Mouse (Mus musculus) thymus, postnatal 0 days (tissue): Measurements from ENCODE around the gene Rap1gap. TPM values are rescaled to one million over a fixed set of nuclear protein-coding genes. Genes with fewer than 3 reads are reported as not detected.

Experiments
- DNase-seq: peaks from one replicate; pipeline ENCODE4 v3.0.0-alpha.2; 2015; ENCODE audit warnings: low spot score
- polyA plus RNA-seq: library from polyadenylated mRNA; unstranded; fragments of >200 nt; fragmentation: Nextera tagmentation; extraction: Ambion mirVana; gene quantifications from 2 replicates; pipeline ENCODE4 v1.2.1, GENCODE M21; 2015

Gene Rap1gap
- polyA plus RNA-seq, 1 experiment from 2014 or later = 5.5 TPM

DNA sequence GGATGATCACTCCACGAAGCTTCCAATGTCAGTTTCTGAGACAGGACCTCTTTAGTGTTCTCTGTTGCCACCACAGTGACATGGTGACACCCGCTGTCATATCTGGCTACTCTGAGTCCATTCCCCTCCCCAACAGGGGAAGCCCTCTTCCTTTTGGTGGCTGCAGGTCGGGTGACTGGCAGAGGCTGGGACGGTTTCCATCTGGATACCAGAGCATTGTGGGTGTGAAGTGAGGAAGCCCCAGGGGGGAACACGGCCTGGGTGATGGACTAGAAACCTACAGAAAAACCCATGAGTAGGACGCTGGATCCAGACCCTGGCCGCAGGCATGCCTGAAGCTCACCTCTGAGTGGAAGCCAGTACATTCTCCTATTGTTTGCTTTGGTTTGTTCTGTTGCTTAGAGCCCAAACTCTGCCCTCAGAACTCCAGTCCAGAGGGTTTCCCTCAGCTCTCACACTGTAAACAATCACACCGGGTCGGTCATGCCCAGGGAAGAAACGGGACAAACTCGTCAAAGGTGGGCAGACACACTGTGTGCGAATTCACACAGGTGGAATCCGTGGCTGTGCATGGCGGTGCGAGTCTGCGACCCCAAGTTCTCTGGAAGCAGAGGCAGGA lies 108.0 kb downstream of the Rap1gap start:
- DNase-seq = no peak

DNA sequence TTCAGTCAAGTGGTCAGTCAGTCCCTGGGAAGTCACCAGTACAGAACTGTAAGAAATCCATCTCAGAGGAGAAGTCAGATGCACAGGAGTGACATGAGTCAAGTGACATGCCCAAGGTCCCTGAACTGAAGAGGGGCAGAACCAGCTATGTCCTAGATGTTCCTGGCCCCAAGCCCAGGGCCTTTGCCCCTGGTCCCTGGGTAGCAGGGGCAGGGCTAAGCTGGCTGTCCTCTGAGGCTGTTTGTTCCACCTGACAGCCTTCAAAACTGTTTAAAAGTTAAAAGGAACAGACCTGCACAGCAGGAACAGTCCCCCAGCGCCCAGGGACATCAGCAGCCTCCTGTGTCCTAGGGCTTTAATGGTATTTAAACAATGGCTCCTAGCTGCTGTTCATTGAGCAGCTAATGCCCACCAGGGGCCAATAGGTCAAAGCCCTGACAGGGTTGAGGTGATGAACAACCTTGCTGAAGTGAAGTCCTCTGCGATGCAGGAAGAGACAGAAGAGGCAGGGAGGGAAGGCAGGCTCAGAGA lies 108.9 kb downstream of the Rap1gap start:
- no peak for DNase-seq

DNA sequence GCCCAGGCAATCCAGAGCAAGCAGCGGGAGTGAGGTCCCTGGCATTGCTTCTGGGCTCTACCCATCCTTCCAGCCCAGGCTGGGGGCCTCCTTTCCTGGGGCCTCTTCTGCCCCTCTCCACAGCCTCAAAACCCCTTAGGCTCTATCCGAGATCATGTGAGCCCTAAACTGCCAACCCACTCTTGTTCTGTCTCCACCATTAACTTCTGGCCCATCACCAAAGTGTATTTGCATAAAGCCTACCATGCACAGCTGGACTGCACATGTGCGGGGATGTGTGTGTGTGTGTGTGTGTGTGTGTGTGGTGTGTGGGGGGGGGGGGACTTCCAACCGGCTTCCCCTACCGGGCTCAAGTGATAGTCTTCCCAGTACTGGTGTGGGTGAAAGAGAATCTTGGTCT lies 109.5 kb downstream of the Rap1gap start:
- no peak for DNase-seq

DNA sequence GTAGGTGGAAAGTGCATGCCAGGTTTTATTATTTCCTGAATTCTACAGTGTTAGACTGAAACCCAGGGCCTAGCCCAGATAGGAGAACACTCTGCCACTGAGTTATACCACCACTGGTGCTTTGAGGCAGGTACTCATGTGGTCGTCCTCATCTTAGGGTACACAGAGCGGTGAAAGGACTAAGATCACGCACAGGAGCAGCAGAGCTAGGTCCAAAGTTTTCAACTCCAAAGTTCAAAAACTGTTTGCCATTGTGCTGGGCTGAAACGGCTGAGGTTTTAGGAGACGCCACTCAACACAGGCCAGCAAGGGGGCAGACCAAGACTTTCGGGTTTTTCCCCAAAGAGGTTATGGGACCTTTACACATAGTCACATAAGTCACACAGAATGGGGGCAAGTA lies 110.0 kb downstream of the Rap1gap start:
- no peak for DNase-seq

DNA sequence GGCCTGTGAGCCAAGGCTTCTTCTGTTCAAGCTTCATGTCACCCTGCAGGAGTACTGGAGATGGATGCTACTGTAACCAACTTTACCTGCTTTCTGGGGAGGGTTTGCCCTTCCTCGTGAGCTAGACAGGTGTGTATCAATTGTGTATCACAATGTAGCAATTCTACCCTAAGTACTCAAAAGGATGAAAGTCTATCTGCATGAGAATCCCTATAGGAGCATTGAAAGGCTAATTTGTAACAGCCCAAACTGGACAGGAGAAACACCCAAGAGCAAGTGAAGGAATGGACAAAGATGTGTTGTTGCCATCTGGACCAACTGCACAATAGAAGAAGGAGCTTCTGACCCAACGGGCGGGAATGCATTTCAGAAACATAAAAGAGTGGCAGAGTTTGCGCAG lies 113.3 kb downstream of the Rap1gap start:
- DNase-seq = no peak

DNA sequence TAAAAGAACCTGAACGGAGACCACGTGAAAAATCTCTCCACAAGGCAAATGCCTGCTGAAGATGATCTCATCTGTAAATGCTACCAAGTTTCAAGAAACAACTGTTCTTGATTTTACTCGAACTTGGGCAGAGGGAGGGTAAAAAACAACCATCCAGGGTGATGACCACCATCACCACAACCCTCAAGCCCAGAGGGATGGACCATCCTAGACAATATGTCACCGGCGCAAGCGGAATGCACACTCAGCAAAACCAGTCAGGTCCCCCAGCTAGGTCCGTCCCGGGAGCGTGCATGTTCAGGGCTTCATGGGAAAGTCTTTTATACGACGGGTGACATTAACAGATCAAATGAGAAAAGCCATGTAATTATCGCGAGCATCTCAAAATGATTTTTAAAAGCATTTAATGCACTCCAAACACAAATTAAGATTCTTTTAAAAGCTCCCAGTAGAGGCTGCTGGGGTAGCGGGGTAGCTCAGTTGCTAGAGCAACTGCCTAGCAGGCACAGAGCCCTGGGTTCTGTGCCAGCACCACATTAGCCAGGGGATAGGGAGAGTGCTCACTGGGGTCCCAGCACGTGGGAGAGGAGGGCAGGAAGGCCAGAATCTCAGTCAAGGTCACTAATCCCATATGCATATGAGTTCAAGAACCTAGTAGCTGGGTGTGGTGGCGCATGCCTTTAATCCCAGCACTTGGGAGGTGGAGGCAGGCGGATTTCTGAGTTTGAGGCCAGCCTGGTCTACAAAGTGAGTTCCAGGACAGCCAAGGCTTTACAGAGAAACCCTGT lies 114.1 kb downstream of the Rap1gap start:
- no peak for DNase-seq

Other genes with a start within 250 kb of the Rap1gap start
- 0.40 TPM in 1 of 2 replicates, not detected in the other for gene Cela3b, start 234.2 kb upstream of the Rap1gap start, polyA plus RNA-seq
- gene 1700013G24Rik, start 211.4 kb upstream of the Rap1gap start, polyA plus RNA-seq = not detected in 2 replicates
- 4.0 and 4.1 TPM in 2 replicates for gene Hspg2, start 196.0 kb upstream of the Rap1gap start, polyA plus RNA-seq
- not detected in 2 replicates for gene Ldlrad2, start 90.2 kb upstream of the Rap1gap start, polyA plus RNA-seq
- 52.4 and 59.1 TPM in 2 replicates for gene Usp48, start 71.0 kb upstream of the Rap1gap start, polyA plus RNA-seq
- 1.4 and 1.5 TPM in 2 replicates for gene Alpl, start 131.7 kb downstream of the Rap1gap start, polyA plus RNA-seq
- 14.6 and 18.3 TPM in 2 replicates for gene Ece1, start 197.5 kb downstream of the Rap1gap start, polyA plus RNA-seq